Mouse (Mus musculus) limb, embryonic 12.5 days (tissue): Measurements from ENCODE around the gene Cdh15. TPM values are rescaled to one million over a fixed set of nuclear protein-coding genes. Genes with fewer than 3 reads are reported as not detected.

Experiments used
- ATAC-seq: fragments of 200-750 bp; cut with Nextera tagmentation; 2 replicates; pipeline ENCODE4 v1.8.0; 2017; ENCODE audit warnings: low read depth, moderate TSS enrichment; ENCODE audit not compliant: insufficient number of reproducible peaks, insufficient read depth, low FRiP score, low TSS enrichment
- H3K27ac ChIP-seq: fragments of 300-500 bp; sonication (generic); 2 replicates; pipeline ENCODE4 v1.5.1; 2016; ENCODE audit warnings: mild to moderate bottlenecking, moderate library complexity
- H3K27me3 ChIP-seq: fragments of 300-500 bp; sonication (generic); 2 replicates; pipeline ENCODE4 v1.6.1; 2016; ENCODE audit warnings: mild to moderate bottlenecking, moderate library complexity
- H3K36me3 ChIP-seq: fragments of 300-500 bp; sonication (generic); 2 replicates; pipeline ENCODE4 v1.6.1; 2016; ENCODE audit warnings: mild to moderate bottlenecking, moderate library complexity
- H3K4me1 ChIP-seq: fragments of 300-500 bp; sonication (generic); replicated peaks from 2 replicates; pipeline ENCODE4 v1.6.1; 2016
- H3K4me2 ChIP-seq: fragments of 300-500 bp; sonication (generic); 2 replicates; pipeline ENCODE4 v1.6.1; 2016; ENCODE audit warnings: mild to moderate bottlenecking, moderate library complexity
- H3K4me3 ChIP-seq: fragments of 300-500 bp; sonication (generic); replicated peaks from 2 replicates; pipeline ENCODE4 v1.5.1; 2016; ENCODE audit warnings: mild to moderate bottlenecking
- H3K9ac ChIP-seq: fragments of 300-500 bp; sonication (generic); replicated peaks from 2 replicates; pipeline ENCODE4 v1.6.1; 2016; ENCODE audit warnings: mild to moderate bottlenecking, moderate library complexity
- H3K9me3 ChIP-seq: fragments of 300-500 bp; sonication (generic); 2 replicates; pipeline ENCODE4 v1.6.1; 2016; ENCODE audit warnings: mild to moderate bottlenecking, moderate library complexity
- WGBS: fragments of 180-500 bp; shearing (Covaris S2); methylation state at CpG from one replicate; pipeline ENCODE4 v1.1.7; 2016; 5-methylcytosine and 5-hydroxymethylcytosine counted together
- polyA plus RNA-seq: library from polyadenylated mRNA; unstranded; fragments of >200 nt; fragmentation: Nextera tagmentation; extraction: Ambion mirVana; gene quantifications from 2 replicates; pipeline ENCODE4 v1.2.1, GENCODE M21; 2016

Cdh15 gene
- polyA plus RNA-seq, 1 experiment from 2014 or later = 20.6 TPM

GRCm38 (mm10) chr8:122817724-122818496, 29.9 kb upstream of the Cdh15 start:
- no peak for ATAC-seq
- no peaks in the 10 kb centered on the region for H3K9me3 ChIP-seq
- WGBS = 55% methylated on average over 13 of the region's 13 CpGs
- peaks cover 33% of the 10 kb centered on the region for H3K36me3 ChIP-seq
- H3K9ac ChIP-seq = no peak overlapping the region; the same call in 1 of the 2 replicates
- no peak overlapping the region for H3K27ac ChIP-seq
- no peak overlapping the region for H3K4me2 ChIP-seq
- peaks cover 8% of the 10 kb centered on the region for H3K4me1 ChIP-seq
- H3K27me3 ChIP-seq = 0 out of 2 replicates have a peak, but pooled peaks cover 3% of the 10 kb centered on the region
- no peak overlapping the region for H3K4me3 ChIP-seq

- Histone ChIP-seq H3K4me2 (no peak overlapping the region), H3K9ac (no peak overlapping the region), H3K27me3 (no peaks in the 10 kb centered on the region), H3K4me1 (peaks cover 18% of the 10 kb centered on the region), H3K27ac (no peak overlapping the region), H3K9me3 (no peaks in the 10 kb centered on the region), H3K36me3 (peaks cover 17% of the 10 kb centered on the region), H3K4me3 (no peak overlapping the region)
- 55% methylated on average over 11 of the region's 11 CpGs for WGBS
- no peak for ATAC-seq
Observed at GRCm38 (mm10) chr8:122819776-122820175, 28.0 kb upstream of the Cdh15 start.

GRCm38 (mm10) chr8:122824571-122824970, 23.2 kb upstream of the Cdh15 start:
- no peak overlapping the region for H3K4me2 ChIP-seq
- no peaks in the 10 kb centered on the region for H3K9me3 ChIP-seq
- H3K4me1 ChIP-seq = peaks cover 24% of the 10 kb centered on the region
- ATAC-seq = no peak
- no peaks in the 10 kb centered on the region for H3K27me3 ChIP-seq
- H3K4me3 ChIP-seq = no peak overlapping the region
- WGBS = 12% methylated on average over 5 of the region's 5 CpGs
- peak overlapping the region; percentile 73 for H3K27ac ChIP-seq
- no peaks in the 10 kb centered on the region for H3K36me3 ChIP-seq
- no peak overlapping the region for H3K9ac ChIP-seq

GRCm38 (mm10) chr8:122824986-122825385, 22.8 kb upstream of the Cdh15 start:
- Histone ChIP-seq H3K27ac (peak overlapping the region; percentile 73), H3K9me3 (no peaks in the 10 kb centered on the region), H3K27me3 (no peaks in the 10 kb centered on the region), H3K36me3 (no peaks in the 10 kb centered on the region), H3K4me1 (peaks cover 24% of the 10 kb centered on the region), H3K4me2 (no peak overlapping the region), H3K4me3 (no peak overlapping the region), H3K9ac (no peak overlapping the region)
- WGBS = 81% methylated on average over 9 of the region's 9 CpGs
- no peak for ATAC-seq

DNA sequence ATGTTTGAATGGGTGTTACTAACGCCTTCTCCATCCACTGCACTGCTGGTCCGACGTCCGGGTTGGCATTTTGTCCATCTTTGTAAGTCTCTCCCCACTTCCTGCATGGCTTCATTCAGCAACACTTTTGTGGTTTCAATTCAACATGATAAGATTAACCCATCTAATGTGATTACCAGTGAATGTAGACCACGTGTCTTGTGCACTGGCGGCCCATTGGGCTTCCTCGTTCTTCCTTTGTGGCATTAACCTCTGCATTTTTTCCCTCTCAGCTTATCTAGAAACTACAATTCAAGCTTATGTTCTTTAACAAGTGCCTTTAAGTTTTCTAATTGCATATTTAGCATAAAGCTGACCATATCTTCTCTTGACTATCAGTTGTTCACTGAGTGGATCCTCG, 22.4 kb upstream of the Cdh15 start:
- 87% methylated on average over 8 of the region's 8 CpGs for WGBS
- peak overlapping the region; percentile 73; the same call in 1 of the 2 replicates for H3K27ac ChIP-seq

DNA sequence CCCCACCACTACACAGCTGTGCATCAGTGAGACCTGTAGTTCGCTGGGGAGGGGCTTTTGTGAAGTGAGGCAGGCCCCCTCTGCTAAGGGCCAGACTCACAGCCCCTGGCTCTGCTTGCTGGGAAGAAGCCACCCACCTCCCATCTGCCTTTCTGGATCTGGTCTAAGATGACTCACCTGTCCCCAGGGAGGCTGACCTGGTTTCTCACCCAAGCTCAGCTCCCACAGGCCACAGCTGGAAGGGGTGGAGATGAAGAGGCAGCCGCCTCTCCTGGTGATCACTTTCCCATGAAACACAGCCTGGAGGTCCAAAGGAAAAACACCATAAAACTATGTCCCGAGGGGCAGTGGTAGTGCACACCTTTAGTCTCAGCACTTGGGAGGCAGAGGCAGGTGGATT, 18.4 kb upstream of the Cdh15 start:
- WGBS = 75% methylated on average over 3 of the region's 3 CpGs
- no peaks in the 10 kb centered on the region for H3K9me3 ChIP-seq
- H3K36me3 ChIP-seq = no peaks in the 10 kb centered on the region
- H3K27me3 ChIP-seq = no peaks in the 10 kb centered on the region
- peaks cover 18% of the 10 kb centered on the region for H3K4me1 ChIP-seq
- no peak overlapping the region for H3K4me3 ChIP-seq
- no peak overlapping the region for H3K27ac ChIP-seq
- ATAC-seq = no peak
- H3K9ac ChIP-seq = no peak overlapping the region
- no peak overlapping the region for H3K4me2 ChIP-seq

More for the DNA sequence above, 22.4 kb upstream of the Cdh15 start:
- Histone ChIP-seq H3K9me3 (no peaks in the 10 kb centered on the region), H3K4me2 (no peak overlapping the region), H3K4me3 (no peak overlapping the region), H3K9ac (no peak overlapping the region), H3K4me1 (peaks cover 24% of the 10 kb centered on the region), H3K36me3 (no peaks in the 10 kb centered on the region), H3K27me3 (no peaks in the 10 kb centered on the region)
- no peak for ATAC-seq

GRCm38 (mm10) chr8:122830349-122831061, 17.3 kb upstream of the Cdh15 start:
- H3K27me3 ChIP-seq = no peaks in the 10 kb centered on the region
- no peak overlapping the region for H3K4me3 ChIP-seq
- no peaks in the 10 kb centered on the region for H3K9me3 ChIP-seq
- H3K9ac ChIP-seq = no peak overlapping the region
- H3K4me2 ChIP-seq = no peak overlapping the region
- WGBS = 39% methylated on average over 8 of the region's 8 CpGs
- ATAC-seq = peak; percentile 8; the same call in 1 of the 2 replicates
- no peak overlapping the region for H3K27ac ChIP-seq
- no peaks in the 10 kb centered on the region for H3K36me3 ChIP-seq
- peaks cover 7% of the 10 kb centered on the region; the same call in 1 of the 2 replicates for H3K4me1 ChIP-seq

- Histone ChIP-seq H3K4me3 (no peak overlapping the region), H3K36me3 (no peaks in the 10 kb centered on the region), H3K27ac (no peak overlapping the region), H3K4me2 (no peak overlapping the region), H3K9ac (no peak overlapping the region), H3K4me1 (no peaks in the 10 kb centered on the region), H3K27me3 (no peaks in the 10 kb centered on the region), H3K9me3 (no peaks in the 10 kb centered on the region)
- WGBS = 85% methylated on average over 8 of the region's 8 CpGs
- ATAC-seq = no peak
Observed at GRCm38 (mm10) chr8:122834416-122834815, 13.3 kb upstream of the Cdh15 start.

GRCm38 (mm10) chr8:122834971-122835370, 12.8 kb upstream of the Cdh15 start:
- H3K9ac ChIP-seq = no peak overlapping the region
- WGBS = 34% methylated on average over 8 of the region's 8 CpGs
- H3K36me3 ChIP-seq = no peaks in the 10 kb centered on the region
- H3K4me3 ChIP-seq = no peak overlapping the region
- H3K4me1 ChIP-seq = no peaks in the 10 kb centered on the region
- no peak overlapping the region for H3K27ac ChIP-seq
- no peak overlapping the region for H3K4me2 ChIP-seq
- no peaks in the 10 kb centered on the region for H3K27me3 ChIP-seq
- no peaks in the 10 kb centered on the region for H3K9me3 ChIP-seq
- ATAC-seq = no peak

- Histone ChIP-seq H3K4me2 (no peak overlapping the region), H3K36me3 (no peaks in the 10 kb centered on the region), H3K4me1 (no peaks in the 10 kb centered on the region), H3K27ac (no peak overlapping the region), H3K9ac (no peak overlapping the region), H3K27me3 (no peaks in the 10 kb centered on the region), H3K9me3 (no peaks in the 10 kb centered on the region), H3K4me3 (no peak overlapping the region)
- 85% methylated on average over 12 of the region's 12 CpGs for WGBS
- ATAC-seq = no peak
Observed at GRCm38 (mm10) chr8:122836199-122836598, 11.6 kb upstream of the Cdh15 start.

DNA sequence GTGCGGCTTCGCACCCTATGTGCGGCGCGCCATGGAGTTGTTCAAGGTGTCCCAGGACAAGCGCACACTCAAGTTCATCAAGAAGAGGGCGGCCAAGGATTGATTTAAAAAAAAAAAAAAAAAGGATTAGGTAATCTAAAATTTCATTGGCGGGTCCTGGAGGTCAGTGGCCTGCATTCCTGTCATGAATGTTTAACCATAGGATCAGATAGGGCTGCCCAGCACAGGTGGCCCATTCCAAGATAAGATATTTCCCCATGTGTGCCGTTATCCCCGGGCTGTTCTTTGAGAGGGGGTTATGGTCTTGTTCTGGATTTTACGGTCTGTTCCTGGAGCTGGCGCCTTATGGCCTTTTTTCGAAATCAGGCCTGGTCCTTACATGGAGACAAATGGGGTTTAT, 11.1 kb upstream of the Cdh15 start:
- no peak overlapping the region for H3K9ac ChIP-seq
- ATAC-seq = no peak
- 85% methylated on average over 13 of the region's 13 CpGs for WGBS
- no peak overlapping the region for H3K27ac ChIP-seq
- no peak overlapping the region for H3K4me2 ChIP-seq
- H3K4me3 ChIP-seq = no peak overlapping the region
- H3K9me3 ChIP-seq = no peaks in the 10 kb centered on the region
- no peaks in the 10 kb centered on the region for H3K27me3 ChIP-seq
- H3K4me1 ChIP-seq = no peaks in the 10 kb centered on the region
- H3K36me3 ChIP-seq = no peaks in the 10 kb centered on the region
